Mouse (Mus musculus): ENCODE data around the gene Diras2. TPM values are rescaled to one million over a fixed set of nuclear protein-coding genes. Genes with fewer than 3 reads are reported as not detected.

Gene Diras2
- polyA plus RNA-seq, 1 experiment from 2014 or later = 0.72 TPM

DNA sequence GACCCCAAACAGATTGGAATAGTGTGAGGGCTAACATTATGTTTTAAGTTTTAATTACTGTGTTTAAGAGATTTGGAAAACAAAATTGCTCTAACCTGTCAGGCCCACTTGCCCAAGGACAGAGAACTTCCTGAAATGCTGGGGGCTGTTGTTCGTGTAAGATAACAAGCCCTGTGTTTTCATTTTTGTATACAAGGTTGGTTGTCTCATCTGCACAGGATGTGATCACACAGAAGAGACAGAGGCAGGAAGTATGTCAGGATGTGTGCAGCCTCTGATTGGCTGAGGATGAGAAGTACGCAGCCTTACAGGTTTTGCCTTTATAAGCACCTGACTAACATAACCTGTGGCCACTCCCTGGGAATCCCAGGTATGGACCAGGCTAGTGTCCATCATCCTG, 43.2 kb upstream of the Diras2 start:
- WGBS = 75% methylated on average over 2 of the region's 2 CpGs
- no peak for ATAC-seq (ENCODE audit: insufficient number of reproducible peaks, insufficient read depth, low FRiP score, low read depth)
- Histone ChIP-seq H3K4me2 (ENCODE audit: low read length) (no peak overlapping the region), H3K4me1 (ENCODE audit: control insufficient read depth in 2 of 2, insufficient read depth in 2 of 2, low read length in 2 of 2) (peaks cover 17 to 28% of the 10 kb centered on the region in 2 experiments), H3K9ac (ENCODE audit: low read length) (no peak overlapping the region), H3K36me3 (ENCODE audit: control insufficient read depth, insufficient read depth, low read length) (no peaks in the 10 kb centered on the region), H3K27ac (replicated peaks in 1 of 2; ENCODE audit: control insufficient read depth in 1 of 2, insufficient read depth in 1 of 2, low read depth in 2 of 2, low read length in 2 of 2) (no peak overlapping the region), H3K4me3 (ENCODE audit: control insufficient read depth in 1 of 2, insufficient read depth in 1 of 2, low read depth in 1 of 2, low read length in 2 of 2) (no peak overlapping the region), H3K9me3 (ENCODE audit: control insufficient read depth, low read length) (no peaks in the 10 kb centered on the region), H3K27me3 (ENCODE audit: control insufficient read depth, insufficient read depth, low read length) (no peaks in the 10 kb centered on the region)

DNA sequence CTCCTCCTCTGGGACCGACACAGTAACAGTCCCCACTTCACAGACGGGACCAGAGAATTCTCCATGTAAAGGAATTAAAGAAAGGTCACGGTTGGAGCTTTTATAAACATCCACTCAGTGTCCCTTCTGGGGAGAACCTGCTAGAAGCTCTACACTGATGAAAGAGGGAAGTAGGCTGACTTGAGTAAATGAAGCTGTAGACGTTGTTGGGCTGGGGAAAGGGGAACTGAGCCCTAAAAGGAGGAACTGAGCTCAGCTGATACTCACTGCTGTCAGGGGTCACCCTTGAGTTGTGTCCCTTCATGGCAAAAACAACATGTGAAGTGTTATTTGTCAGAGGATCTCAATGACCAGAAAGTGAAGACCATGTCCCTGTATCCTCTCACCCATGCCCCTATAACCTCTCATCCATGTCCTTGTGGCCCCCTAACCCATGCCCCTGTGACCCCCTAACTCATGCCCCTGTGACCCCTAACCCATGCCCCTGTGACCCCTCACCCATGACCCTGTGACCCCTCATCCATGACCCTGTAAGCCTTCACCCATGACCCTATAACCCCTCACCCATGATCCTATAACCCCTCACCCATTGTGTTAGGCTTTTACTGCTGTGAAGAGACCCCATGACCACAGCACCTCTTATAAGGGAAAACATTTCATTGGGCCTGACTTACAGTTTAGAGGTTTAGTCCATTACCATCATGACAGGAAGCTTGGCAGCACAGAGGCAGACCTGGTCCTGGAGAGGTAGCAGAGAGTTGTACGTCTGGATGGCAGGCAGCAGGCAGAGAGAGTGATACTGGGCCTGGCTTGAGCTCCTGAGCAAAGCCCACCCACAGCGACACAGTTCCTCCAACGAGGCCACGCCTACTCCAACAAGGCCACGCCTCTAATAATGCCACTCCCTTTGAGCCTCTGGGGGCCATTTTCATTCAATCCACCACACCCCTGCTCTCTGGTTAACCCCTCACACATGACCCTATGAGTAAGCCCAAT, 41.7 kb upstream of the Diras2 start:
- Histone ChIP-seq H3K9ac (ENCODE audit: low read length) (no peak overlapping the region), H3K4me2 (ENCODE audit: low read length) (no peak overlapping the region), H3K27ac (replicated peaks in 1 of 2; ENCODE audit: control insufficient read depth in 1 of 2, insufficient read depth in 1 of 2, low read depth in 2 of 2, low read length in 2 of 2) (no peak overlapping the region), H3K4me3 (ENCODE audit: control insufficient read depth in 1 of 2, insufficient read depth in 1 of 2, low read depth in 1 of 2, low read length in 2 of 2) (no peak overlapping the region), H3K4me1 (ENCODE audit: control insufficient read depth in 2 of 2, insufficient read depth in 2 of 2, low read length in 2 of 2) (peaks cover 14 to 21% of the 10 kb centered on the region in 2 experiments), H3K36me3 (ENCODE audit: control insufficient read depth, insufficient read depth, low read length) (no peaks in the 10 kb centered on the region), H3K9me3 (ENCODE audit: control insufficient read depth, low read length) (no peaks in the 10 kb centered on the region), H3K27me3 (ENCODE audit: control insufficient read depth, insufficient read depth, low read length) (no peaks in the 10 kb centered on the region)
- WGBS = 73% methylated on average over 9 of the region's 9 CpGs
- no peak for ATAC-seq (ENCODE audit: insufficient number of reproducible peaks, insufficient read depth, low FRiP score, low read depth)

DNA sequence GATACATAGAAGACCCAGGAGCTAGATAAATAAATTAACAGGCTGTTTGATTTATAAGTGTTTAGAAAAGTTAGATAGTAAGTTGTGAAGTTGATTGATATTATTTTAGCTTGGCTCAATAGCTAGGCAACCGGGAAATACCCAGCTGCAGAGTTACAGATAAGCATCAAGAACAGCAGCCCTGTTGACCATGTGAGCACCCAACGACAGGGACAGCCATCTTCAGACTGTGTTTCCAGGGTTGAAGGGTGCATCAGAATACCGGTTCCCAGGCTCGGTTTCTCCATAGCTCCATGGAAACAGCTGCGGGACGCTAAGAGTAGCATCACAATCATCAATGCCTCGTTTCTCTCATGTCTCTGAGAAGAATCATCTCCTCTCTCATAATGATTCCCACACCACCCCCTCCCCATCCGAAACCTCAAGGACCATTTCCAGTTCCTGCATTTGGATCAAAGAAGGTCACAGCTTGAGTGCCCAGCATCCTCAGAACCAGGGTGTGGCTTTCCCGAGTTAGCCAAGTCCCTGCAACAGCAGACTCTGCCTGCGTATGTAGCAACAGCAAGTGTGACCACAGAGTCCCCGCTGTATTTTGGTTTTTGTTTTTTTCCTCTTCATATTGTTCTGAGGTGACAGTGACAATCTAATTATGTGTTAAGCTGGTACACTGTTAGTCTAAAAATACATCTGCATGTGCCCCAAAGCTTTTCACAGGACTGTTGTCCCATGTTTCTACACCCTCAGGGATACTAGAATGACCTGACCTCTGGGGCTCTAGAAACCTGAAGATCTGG, 40.7 kb upstream of the Diras2 start:
- H3K4me3 ChIP-seq (ENCODE audit: control insufficient read depth in 1 of 2, insufficient read depth in 1 of 2, low read depth in 1 of 2, low read length in 2 of 2) = no peak overlapping the region
- ATAC-seq (ENCODE audit: insufficient number of reproducible peaks, insufficient read depth, low FRiP score, low read depth) = no peak
- 69% methylated on average over 11 of the region's 11 CpGs for WGBS

DNA sequence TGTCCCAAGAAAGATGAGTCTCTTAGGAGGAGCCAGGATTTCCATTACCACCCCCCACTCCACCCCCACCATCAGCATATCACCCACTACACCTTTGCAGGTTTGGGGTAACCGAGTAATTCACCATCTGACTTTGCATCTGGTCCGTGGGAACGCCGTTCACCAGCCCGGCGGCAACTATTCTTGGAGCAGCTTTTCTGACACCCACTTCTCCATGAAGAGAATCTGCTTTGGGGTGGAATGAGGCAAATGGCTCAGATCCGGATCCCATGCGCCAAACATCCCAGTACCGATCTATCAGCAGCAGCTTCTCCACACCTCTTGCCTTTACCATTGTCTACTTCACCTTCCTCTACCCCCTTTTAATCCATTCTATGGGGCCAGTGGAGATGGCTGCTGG, 39.2 kb upstream of the Diras2 start:
- no peak overlapping the region for H3K9ac ChIP-seq (ENCODE audit: low read length)
- H3K27ac ChIP-seq (replicated peaks in 1 of 2; ENCODE audit: control insufficient read depth in 1 of 2, insufficient read depth in 1 of 2, low read depth in 2 of 2, low read length in 2 of 2) = no peak overlapping the region
- H3K9me3 ChIP-seq (ENCODE audit: control insufficient read depth, low read length) = no peaks in the 10 kb centered on the region
- H3K4me1 ChIP-seq (ENCODE audit: control insufficient read depth in 2 of 2, insufficient read depth in 2 of 2, low read length in 2 of 2) = no peaks in the 10 kb centered on the region; a peak in 2 of 4 replicates
- no peak overlapping the region for H3K4me3 ChIP-seq (ENCODE audit: control insufficient read depth in 1 of 2, insufficient read depth in 1 of 2, low read depth in 1 of 2, low read length in 2 of 2)
- ATAC-seq (ENCODE audit: insufficient number of reproducible peaks, insufficient read depth, low FRiP score, low read depth) = no peak
- WGBS = 86% methylated on average over 9 of the region's 9 CpGs
- H3K27me3 ChIP-seq (ENCODE audit: control insufficient read depth, insufficient read depth, low read length) = no peaks in the 10 kb centered on the region
- H3K36me3 ChIP-seq (ENCODE audit: control insufficient read depth, insufficient read depth, low read length) = no peaks in the 10 kb centered on the region
- H3K4me2 ChIP-seq (ENCODE audit: low read length) = no peak overlapping the region

More for the DNA sequence above, 40.7 kb upstream of the Diras2 start:
- Histone ChIP-seq H3K4me1 (ENCODE audit: control insufficient read depth in 2 of 2, insufficient read depth in 2 of 2, low read length in 2 of 2) (peaks cover 7 to 12% of the 10 kb centered on the region in 2 experiments), H3K36me3 (ENCODE audit: control insufficient read depth, insufficient read depth, low read length) (no peaks in the 10 kb centered on the region), H3K9me3 (ENCODE audit: control insufficient read depth, low read length) (no peaks in the 10 kb centered on the region), H3K4me2 (ENCODE audit: low read length) (no peak overlapping the region), H3K9ac (ENCODE audit: low read length) (no peak overlapping the region), H3K27ac (replicated peaks in 1 of 2; ENCODE audit: control insufficient read depth in 1 of 2, insufficient read depth in 1 of 2, low read depth in 2 of 2, low read length in 2 of 2) (no peak overlapping the region), H3K27me3 (ENCODE audit: control insufficient read depth, insufficient read depth, low read length) (no peaks in the 10 kb centered on the region)

DNA sequence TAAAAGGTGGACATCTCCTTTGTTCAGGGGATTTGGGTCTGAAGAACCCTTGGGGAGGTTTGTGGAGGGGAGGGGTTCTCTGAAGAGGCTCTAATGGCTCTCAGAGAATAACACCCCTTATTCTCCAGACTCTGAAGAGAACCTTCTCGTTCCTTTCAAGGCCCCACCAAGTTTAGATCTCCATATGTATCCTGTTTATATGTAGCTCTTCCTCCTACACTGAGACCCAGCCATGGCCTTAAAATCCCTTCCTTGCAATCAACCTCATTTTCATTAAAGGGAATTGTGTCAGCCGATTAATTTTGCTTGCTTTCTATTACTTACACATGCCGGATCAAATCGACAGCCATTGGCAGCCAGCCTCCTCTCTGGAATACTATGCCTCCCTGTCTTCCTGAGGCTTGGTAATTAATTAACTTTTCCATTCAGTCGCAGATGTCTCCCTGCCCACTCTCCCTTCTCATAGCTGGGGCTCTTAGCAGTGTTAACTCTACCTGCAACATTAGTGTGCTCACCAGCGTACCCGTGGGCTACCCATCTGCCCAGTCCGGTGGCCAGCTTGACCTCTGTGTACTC, 38.2 kb upstream of the Diras2 start:
- Histone ChIP-seq H3K4me2 (ENCODE audit: low read length) (no peak overlapping the region), H3K27ac (replicated peaks in 1 of 2; ENCODE audit: control insufficient read depth in 1 of 2, insufficient read depth in 1 of 2, low read depth in 2 of 2, low read length in 2 of 2) (no peak overlapping the region), H3K9ac (ENCODE audit: low read length) (no peak overlapping the region), H3K4me3 (ENCODE audit: control insufficient read depth in 1 of 2, insufficient read depth in 1 of 2, low read depth in 1 of 2, low read length in 2 of 2) (no peak overlapping the region), H3K27me3 (ENCODE audit: control insufficient read depth, insufficient read depth, low read length) (no peaks in the 10 kb centered on the region), H3K9me3 (ENCODE audit: control insufficient read depth, low read length) (no peaks in the 10 kb centered on the region), H3K36me3 (ENCODE audit: control insufficient read depth, insufficient read depth, low read length) (no peaks in the 10 kb centered on the region), H3K4me1 (ENCODE audit: control insufficient read depth in 2 of 2, insufficient read depth in 2 of 2, low read length in 2 of 2) (no peaks in the 10 kb centered on the region; a peak in 2 of 4 replicates)
- no peak for ATAC-seq (ENCODE audit: insufficient number of reproducible peaks, insufficient read depth, low FRiP score, low read depth)
- 80% methylated on average over 8 of the region's 8 CpGs for WGBS

DNA sequence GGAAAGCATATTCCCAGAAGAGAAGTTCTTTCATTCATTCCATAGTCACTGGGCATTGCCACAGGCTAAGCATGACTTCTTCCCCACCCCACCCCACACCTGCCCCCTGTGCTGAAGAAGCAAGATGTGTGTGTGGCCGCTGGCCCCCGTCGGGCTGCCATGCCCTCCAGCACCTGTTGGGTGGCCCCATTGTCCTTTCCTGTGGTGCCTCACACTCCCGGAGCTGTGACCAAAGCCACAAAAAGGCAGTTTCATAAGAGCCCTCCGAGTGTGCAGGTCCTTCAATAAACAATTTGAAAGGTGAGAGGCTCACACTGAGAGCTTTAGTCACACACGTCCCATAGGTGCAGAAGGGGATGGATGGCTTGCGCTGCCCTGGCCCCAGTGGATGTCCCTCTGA, 35.7 kb upstream of the Diras2 start:
- WGBS = 83% methylated on average over 7 of the region's 7 CpGs
- no peak overlapping the region for H3K9ac ChIP-seq (ENCODE audit: low read length)
- no peaks in the 10 kb centered on the region for H3K27me3 ChIP-seq (ENCODE audit: control insufficient read depth, insufficient read depth, low read length)
- H3K27ac ChIP-seq (replicated peaks in 1 of 2; ENCODE audit: control insufficient read depth in 1 of 2, insufficient read depth in 1 of 2, low read depth in 2 of 2, low read length in 2 of 2) = no peak overlapping the region
- no peaks in the 10 kb centered on the region for H3K36me3 ChIP-seq (ENCODE audit: control insufficient read depth, insufficient read depth, low read length)
- H3K4me2 ChIP-seq (ENCODE audit: low read length) = no peak overlapping the region
- no peaks in the 10 kb centered on the region for H3K9me3 ChIP-seq (ENCODE audit: control insufficient read depth, low read length)
- no peak for ATAC-seq (ENCODE audit: insufficient number of reproducible peaks, insufficient read depth, low FRiP score, low read depth)
- H3K4me3 ChIP-seq (ENCODE audit: control insufficient read depth in 1 of 2, insufficient read depth in 1 of 2, low read depth in 1 of 2, low read length in 2 of 2) = no peak overlapping the region
- no peaks in the 10 kb centered on the region; a peak in 1 of 4 replicates for H3K4me1 ChIP-seq (ENCODE audit: control insufficient read depth in 2 of 2, insufficient read depth in 2 of 2, low read length in 2 of 2)

DNA sequence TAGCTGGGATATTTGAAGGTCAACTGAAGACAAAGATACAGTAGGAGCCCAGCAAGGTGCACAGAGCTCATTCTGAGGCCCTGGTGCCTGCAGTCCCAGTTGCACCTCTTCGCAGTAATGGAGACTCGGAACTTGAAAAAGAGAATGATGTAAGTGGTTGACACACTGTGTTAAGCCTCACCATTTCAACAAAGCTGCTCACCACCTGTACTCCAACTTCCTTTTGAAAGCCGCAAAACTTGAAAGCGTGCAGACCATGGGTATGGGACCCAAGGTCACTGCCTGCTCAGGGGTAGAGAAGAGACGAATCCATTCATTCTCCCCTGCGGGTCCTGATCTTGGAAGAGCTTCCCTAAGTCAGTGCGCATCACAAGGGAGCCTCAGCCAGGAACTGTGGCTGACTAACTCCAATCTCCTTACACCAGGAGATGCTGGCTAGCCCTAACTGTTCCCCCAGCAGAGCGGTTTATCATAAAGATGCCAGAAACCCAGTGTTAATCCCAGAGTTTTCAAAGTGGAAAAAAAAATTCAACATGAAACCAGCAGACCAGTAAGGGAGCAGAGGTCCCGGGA, 35.2 kb upstream of the Diras2 start:
- WGBS = 90% methylated on average over 9 of the region's 9 CpGs
- Histone ChIP-seq H3K27me3 (ENCODE audit: control insufficient read depth, insufficient read depth, low read length) (no peaks in the 10 kb centered on the region), H3K36me3 (ENCODE audit: control insufficient read depth, insufficient read depth, low read length) (no peaks in the 10 kb centered on the region), H3K9me3 (ENCODE audit: control insufficient read depth, low read length) (no peaks in the 10 kb centered on the region), H3K9ac (ENCODE audit: low read length) (no peak overlapping the region), H3K4me2 (ENCODE audit: low read length) (no peak overlapping the region), H3K4me1 (ENCODE audit: control insufficient read depth in 2 of 2, insufficient read depth in 2 of 2, low read length in 2 of 2) (no peaks in the 10 kb centered on the region; a peak in 1 of 4 replicates), H3K27ac (replicated peaks in 1 of 2; ENCODE audit: control insufficient read depth in 1 of 2, insufficient read depth in 1 of 2, low read depth in 2 of 2, low read length in 2 of 2) (no peak overlapping the region), H3K4me3 (ENCODE audit: control insufficient read depth in 1 of 2, insufficient read depth in 1 of 2, low read depth in 1 of 2, low read length in 2 of 2) (no peak overlapping the region)
- no peak for ATAC-seq (ENCODE audit: insufficient number of reproducible peaks, insufficient read depth, low FRiP score, low read depth)

All from heart, embryonic 14.5 days (tissue).